Mouse (Mus musculus) G1E (cell line): ENCODE measurements around the gene Pcgf6.

Source experiments
- CTCF ChIP-seq: IDR thresholded peaks from 2 replicates; pipeline ENCODE4 v1.5.1; 2012; ENCODE audit warnings: low read depth, low read length, inconsistent platforms, mixed read lengths
- GATA1 ChIP-seq: IDR thresholded peaks from 2 replicates; pipeline ENCODE4 v1.6.1; 2012; ENCODE audit warnings: borderline replicate concordance, low read length, inconsistent platforms, mixed read lengths
- TAL1 ChIP-seq: conservative IDR thresholded peaks from 2 replicates; pipeline ENCODE4 v1.6.1; 2012; ENCODE audit warnings: low read depth, low read length, inconsistent platforms, mixed read lengths

DNA sequence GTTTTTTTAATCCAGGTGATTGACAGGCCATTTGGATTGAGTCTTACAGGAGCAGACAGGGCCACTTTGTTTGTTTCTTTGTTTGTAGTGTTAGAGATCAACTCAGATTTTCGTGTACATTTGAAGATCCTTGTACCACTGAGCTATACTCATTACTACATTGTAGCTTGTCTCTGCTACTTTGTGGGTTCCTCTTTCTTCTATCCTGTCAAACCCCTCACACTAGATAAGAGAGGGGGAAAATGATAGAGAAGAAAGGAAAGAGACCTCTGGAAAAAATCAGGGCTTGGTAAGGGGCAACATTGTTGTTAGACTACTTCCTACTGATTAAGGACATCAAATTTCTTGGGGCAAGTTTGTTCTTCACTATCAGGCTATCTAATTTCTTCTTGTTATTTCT lies 7.0 kb upstream of the Pcgf6 start:
- TF ChIP-seq CTCF (no peak), TAL1 (no peak), GATA1 (no peak)
